Mouse (Mus musculus): ENCODE results near the gene Tmem63a.

GRCm38 (mm10) chr1:180942166-180943031 lies at the start of gene Tmem63a:
- TF ChIP-seq CTCF (IDR thresholded peaks at IDR 0.05) (no peak), EP300 (IDR thresholded peaks at IDR 0.05) (no peak)
